Mouse (Mus musculus): Measurements from ENCODE around the gene Hdac5. TPM values are rescaled to one million over a fixed set of nuclear protein-coding genes. Genes with fewer than 3 reads are reported as not detected.
A peak's percentile ranks its signal among the peaks of the same experiment; 100 is the strongest.

Gene Hdac5
- polyA plus RNA-seq, 1 experiment from 2014 or later = 101 TPM

GRCm38 (mm10) chr11:102228191-102228545, 1.8 kb downstream of the Hdac5 start:
- H3K27me3 ChIP-seq (ENCODE audit: insufficient read depth, poor library complexity, severe bottlenecking) = peaks cover 33% of the 10 kb centered on the region
- H3K36me3 ChIP-seq = peaks cover 15% of the 10 kb centered on the region; the same call in 1 of the 2 replicates
- peaks cover 73% of the 10 kb centered on the region for H3K4me1 ChIP-seq (replicated peaks)
- H3K4me3 ChIP-seq = peak overlapping the region; percentile 92
- peak overlapping the region; percentile 95 for H3K27ac ChIP-seq
- 25% methylated on average over 9 of the region's 9 CpGs for WGBS
- H3K9me3 ChIP-seq = no peaks in the 10 kb centered on the region
- DNase-seq (ENCODE audit: low spot score) = no peak

- H3K36me3 ChIP-seq = peaks cover 20% of the 10 kb centered on the region
- peaks cover 34% of the 10 kb centered on the region for H3K27me3 ChIP-seq (ENCODE audit: insufficient read depth, poor library complexity, severe bottlenecking)
- DNase-seq (ENCODE audit: low spot score) = peak; percentile 55
- peak overlapping the region; percentile 92 for H3K4me3 ChIP-seq
- H3K4me1 ChIP-seq (replicated peaks) = peaks cover 78% of the 10 kb centered on the region
- H3K27ac ChIP-seq = peak overlapping the region; percentile 95
- 14% methylated on average over 12 of the region's 12 CpGs for WGBS
- no peaks in the 10 kb centered on the region for H3K9me3 ChIP-seq
Measured at GRCm38 (mm10) chr11:102227270-102228190, 2.4 kb downstream of the Hdac5 start.

- Histone ChIP-seq H3K36me3 (peaks cover 32% of the 10 kb centered on the region), H3K4me3 (peak overlapping the region; percentile 92; the same call in 1 of the 2 replicates), H3K4me1 (replicated peaks) (peaks cover 83% of the 10 kb centered on the region), H3K27ac (peak overlapping the region; percentile 95), H3K27me3 (ENCODE audit: insufficient read depth, poor library complexity, severe bottlenecking) (peaks cover 34% of the 10 kb centered on the region), H3K9me3 (no peaks in the 10 kb centered on the region)
- 64% methylated on average over 12 of the region's 12 CpGs for WGBS
- DNase-seq (ENCODE audit: low spot score) = no peak
Measured at GRCm38 (mm10) chr11:102226067-102226978, 3.6 kb downstream of the Hdac5 start.

GRCm38 (mm10) chr11:102225221-102225620, 4.7 kb downstream of the Hdac5 start:
- peaks cover 84% of the 10 kb centered on the region for H3K4me1 ChIP-seq (replicated peaks)
- peaks cover 34% of the 10 kb centered on the region for H3K27me3 ChIP-seq (ENCODE audit: insufficient read depth, poor library complexity, severe bottlenecking)
- H3K4me3 ChIP-seq = peak overlapping the region; percentile 42; the same call in 1 of the 2 replicates
- H3K36me3 ChIP-seq = peaks cover 43% of the 10 kb centered on the region
- peak overlapping the region; percentile 54; the same call in 1 of the 2 replicates for H3K27ac ChIP-seq
- DNase-seq (ENCODE audit: low spot score) = no peak
- no peaks in the 10 kb centered on the region for H3K9me3 ChIP-seq
- WGBS = 75% methylated on average over 5 of the region's 5 CpGs

DNA sequence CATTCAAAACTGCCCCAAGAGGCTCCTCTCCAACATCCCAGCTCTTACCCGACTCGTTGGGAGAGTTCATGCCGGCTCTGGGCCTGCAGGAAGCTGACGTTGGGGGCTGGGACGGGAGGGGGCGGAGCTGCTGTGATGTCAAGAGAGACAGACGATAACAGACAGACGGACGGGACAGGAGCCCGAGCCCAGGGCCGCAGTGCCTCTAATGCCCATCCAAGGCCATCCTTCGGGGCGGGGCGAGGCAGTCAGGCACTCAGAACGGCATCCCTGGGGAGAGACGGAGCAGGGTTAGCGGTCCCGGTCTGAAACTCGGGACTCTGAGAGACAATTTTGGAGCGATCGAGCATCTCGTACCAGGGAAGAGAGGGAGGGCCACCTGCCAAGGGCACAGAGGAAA, 5.3 kb downstream of the Hdac5 start:
- Histone ChIP-seq H3K9me3 (no peaks in the 10 kb centered on the region), H3K4me3 (peak overlapping the region; percentile 42), H3K4me1 (replicated peaks) (peaks cover 87% of the 10 kb centered on the region), H3K27me3 (ENCODE audit: insufficient read depth, poor library complexity, severe bottlenecking) (peaks cover 34% of the 10 kb centered on the region), H3K27ac (peak overlapping the region; percentile 54; the same call in 1 of the 2 replicates), H3K36me3 (peaks cover 48% of the 10 kb centered on the region)
- 7% methylated on average over 22 of the region's 22 CpGs for WGBS
- DNase-seq (ENCODE audit: low spot score) = peak; percentile 24

DNA sequence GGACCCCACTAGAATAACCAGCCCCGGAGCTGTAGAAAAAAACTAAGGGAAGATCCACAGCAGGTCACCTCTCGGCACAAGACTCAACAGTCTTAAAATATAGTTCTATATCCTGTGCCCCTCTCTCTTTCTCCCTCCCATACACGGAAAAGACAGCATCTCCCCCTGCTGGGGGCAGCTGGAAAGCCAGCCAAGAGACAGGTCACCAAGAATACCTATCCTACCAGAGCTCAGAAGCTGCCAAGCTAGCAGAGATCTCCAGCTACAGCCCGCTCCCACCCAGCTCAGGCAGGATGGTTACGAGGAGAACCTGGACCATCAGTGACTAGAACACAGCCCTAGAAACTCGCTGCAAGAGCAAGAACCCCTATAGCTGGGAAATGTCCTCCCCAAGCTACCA, 6.8 kb downstream of the Hdac5 start:
- WGBS = 48% methylated on average over 6 of the region's 6 CpGs
- H3K27me3 ChIP-seq (ENCODE audit: insufficient read depth, poor library complexity, severe bottlenecking) = peaks cover 24% of the 10 kb centered on the region
- peak; percentile 70 for DNase-seq (ENCODE audit: low spot score)
- peaks cover 87% of the 10 kb centered on the region for H3K4me1 ChIP-seq (replicated peaks)
- H3K4me3 ChIP-seq = no peak overlapping the region; the same call in 1 of the 2 replicates
- H3K9me3 ChIP-seq = no peaks in the 10 kb centered on the region
- peaks cover 58% of the 10 kb centered on the region for H3K36me3 ChIP-seq
- no peak overlapping the region for H3K27ac ChIP-seq

DNA sequence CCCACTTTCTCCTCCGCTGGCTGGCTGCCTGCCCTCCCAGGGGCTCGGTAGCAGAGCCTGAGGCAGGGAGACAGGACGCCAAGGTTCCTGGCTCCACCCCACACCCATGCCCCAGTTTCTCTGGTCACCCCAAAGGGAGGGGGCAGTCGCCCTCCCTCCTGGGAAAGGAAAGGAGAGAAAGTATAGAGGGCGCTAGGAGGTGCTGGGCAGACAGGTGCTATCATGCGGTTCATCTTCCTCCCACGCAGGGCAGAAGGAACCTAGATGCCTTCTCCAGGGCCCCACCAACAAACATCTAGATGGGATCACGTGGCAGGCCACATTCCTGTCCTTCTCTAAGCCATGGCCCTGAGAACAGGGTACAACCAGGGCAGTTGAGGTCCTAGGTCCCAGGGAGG, 8.0 kb downstream of the Hdac5 start:
- H3K27ac ChIP-seq = peak overlapping the region; percentile 40; the same call in 1 of the 2 replicates
- no peak for DNase-seq (ENCODE audit: low spot score)
- H3K27me3 ChIP-seq (ENCODE audit: insufficient read depth, poor library complexity, severe bottlenecking) = peaks cover 23% of the 10 kb centered on the region
- H3K4me1 ChIP-seq (replicated peaks) = peaks cover 87% of the 10 kb centered on the region
- no peaks in the 10 kb centered on the region for H3K9me3 ChIP-seq
- H3K4me3 ChIP-seq = no peak overlapping the region
- WGBS = 73% methylated on average over 8 of the region's 8 CpGs
- H3K36me3 ChIP-seq = peaks cover 69% of the 10 kb centered on the region

DNA sequence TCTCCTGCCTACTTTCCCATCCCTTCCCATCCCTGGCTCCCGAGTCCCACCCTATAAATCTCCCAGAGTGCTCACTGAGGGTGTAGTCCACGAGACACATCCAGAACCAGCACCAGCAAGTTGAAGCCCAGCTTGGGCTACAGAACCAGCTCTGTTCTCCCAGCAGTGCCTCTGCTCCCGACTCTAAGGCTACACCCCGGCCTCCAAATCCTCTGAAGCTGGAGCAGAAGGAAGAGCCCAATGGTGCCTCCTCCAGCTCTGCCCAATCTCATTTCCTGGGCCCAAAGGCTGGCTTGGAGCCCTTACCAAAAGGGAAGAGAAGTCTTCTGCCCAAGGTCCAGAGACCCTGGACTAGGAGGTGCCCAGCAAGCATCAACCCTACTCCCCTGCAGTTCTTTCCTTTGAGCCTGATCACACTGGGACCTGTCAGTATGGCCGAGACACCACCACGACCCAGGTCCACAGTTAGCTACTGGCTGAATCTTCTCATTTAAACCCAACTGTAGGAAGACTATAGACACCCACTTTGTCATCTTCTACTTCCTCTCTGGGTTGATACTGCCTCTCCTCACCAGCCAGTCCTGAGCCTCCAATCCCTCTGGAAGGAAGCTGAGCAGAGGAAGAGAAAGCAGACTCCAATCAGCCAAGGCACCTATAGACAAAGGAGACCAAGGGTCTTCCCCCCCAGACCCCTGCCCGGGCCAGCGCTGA, 8.6 kb downstream of the Hdac5 start:
- H3K4me1 ChIP-seq (replicated peaks) = peaks cover 86% of the 10 kb centered on the region
- H3K9me3 ChIP-seq = no peaks in the 10 kb centered on the region
- no peak for DNase-seq (ENCODE audit: low spot score)
- no peak overlapping the region for H3K4me3 ChIP-seq
- peaks cover 19% of the 10 kb centered on the region for H3K27me3 ChIP-seq (ENCODE audit: insufficient read depth, poor library complexity, severe bottlenecking)
- peak overlapping the region; percentile 40; the same call in 1 of the 2 replicates for H3K27ac ChIP-seq
- whole genome bisulfite sequencing = 89% methylated on average over 8 of the region's 8 CpGs
- H3K36me3 ChIP-seq = peaks cover 69% of the 10 kb centered on the region

- no peak for DNase-seq (ENCODE audit: low spot score)
- WGBS = 71% methylated on average over 6 of the region's 6 CpGs
- no peak overlapping the region for H3K4me3 ChIP-seq
- peaks cover 12% of the 10 kb centered on the region for H3K27me3 ChIP-seq (ENCODE audit: insufficient read depth, poor library complexity, severe bottlenecking)
- peaks cover 69% of the 10 kb centered on the region for H3K36me3 ChIP-seq
- H3K4me1 ChIP-seq (replicated peaks) = peaks cover 86% of the 10 kb centered on the region
- H3K27ac ChIP-seq = 0 out of 2 replicates have a peak overlapping the region, but pooled peaks have one; percentile 86
- no peaks in the 10 kb centered on the region for H3K9me3 ChIP-seq
Measured at GRCm38 (mm10) chr11:102220451-102220850, 9.5 kb downstream of the Hdac5 start.

DNA sequence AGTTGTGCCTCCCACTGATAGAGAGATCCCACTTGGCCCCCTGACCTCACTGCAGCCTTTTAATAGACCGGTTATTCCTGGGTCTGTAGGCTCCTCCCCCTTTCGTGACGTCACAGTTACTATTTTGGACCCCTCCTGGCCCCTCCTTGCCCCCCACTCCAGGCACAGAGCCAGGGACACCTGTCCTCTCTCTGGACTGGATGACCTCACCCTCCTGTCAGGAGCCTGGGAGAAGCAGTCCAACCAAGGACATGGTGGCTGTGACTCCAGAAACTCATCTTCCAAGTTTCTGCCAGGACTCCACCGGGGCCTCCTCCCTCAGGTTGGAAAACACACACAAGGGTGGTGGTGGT, 10.0 kb downstream of the Hdac5 start:
- Histone ChIP-seq H3K27ac (peak overlapping the region; percentile 86), H3K36me3 (peaks cover 69% of the 10 kb centered on the region), H3K4me1 (replicated peaks) (peaks cover 86% of the 10 kb centered on the region), H3K9me3 (no peaks in the 10 kb centered on the region), H3K4me3 (no peak overlapping the region), H3K27me3 (ENCODE audit: insufficient read depth, poor library complexity, severe bottlenecking) (peaks cover 8% of the 10 kb centered on the region)
- no peak for DNase-seq (ENCODE audit: low spot score)
- 83% methylated on average over 4 of the region's 4 CpGs for WGBS

DNA sequence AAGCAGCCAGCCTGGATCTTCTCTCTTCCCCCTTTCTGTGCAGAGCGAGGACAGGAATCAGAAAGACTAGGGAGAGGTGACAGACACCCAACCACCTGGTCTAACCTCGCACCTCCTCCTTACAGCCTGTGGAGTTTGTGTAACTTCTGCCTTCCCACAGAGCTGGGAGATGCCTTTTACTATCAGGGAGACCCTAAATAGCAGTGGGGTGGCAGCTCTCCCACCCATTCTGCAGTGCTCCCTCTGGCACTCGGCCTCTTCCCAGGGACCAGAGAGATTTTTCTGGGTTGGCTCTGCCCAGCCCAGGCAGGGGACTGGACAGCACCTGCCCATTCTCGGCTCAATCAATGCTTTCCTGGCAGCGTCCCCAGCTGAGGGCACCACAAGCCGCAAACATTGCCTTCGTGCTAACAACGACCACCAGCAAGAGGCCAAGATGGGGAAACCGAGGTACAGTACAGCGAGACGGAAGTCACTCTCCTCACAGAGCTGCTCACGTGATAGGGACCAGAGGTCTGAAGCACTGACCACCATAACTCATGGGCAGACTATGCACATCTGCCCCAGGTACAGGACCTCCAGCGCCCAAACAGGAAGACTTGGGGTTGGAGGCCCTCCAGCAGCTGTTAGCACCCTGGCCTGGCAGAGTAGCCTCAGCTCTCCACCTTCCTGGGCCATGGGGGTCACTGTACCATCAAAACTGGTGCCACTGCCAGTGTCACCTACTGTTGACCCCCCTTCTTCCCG, 10.5 kb downstream of the Hdac5 start:
- H3K9me3 ChIP-seq = no peaks in the 10 kb centered on the region
- H3K4me3 ChIP-seq = peak overlapping the region; percentile 36
- DNase-seq (ENCODE audit: low spot score) = no peak
- H3K27ac ChIP-seq = peak overlapping the region; percentile 86
- 74% methylated on average over 14 of the region's 14 CpGs for WGBS
- peaks cover 86% of the 10 kb centered on the region for H3K4me1 ChIP-seq (replicated peaks)
- peaks cover 7% of the 10 kb centered on the region; the same call in 1 of the 2 replicates for H3K27me3 ChIP-seq (ENCODE audit: insufficient read depth, poor library complexity, severe bottlenecking)
- H3K36me3 ChIP-seq = peaks cover 66% of the 10 kb centered on the region
